Mouse (Mus musculus) neural tube, embryonic 14.5 days (tissue): ENCODE measurements at regions not wholly inside any gene's neighbourhood (a gene's known extent, or its start where the extent isn't known, plus 50 kb on each side); places are given as distances from the start of the nearest gene placed in this dataset.
"Not testable (repeated sequence)": the region's sequence is repeated elsewhere in the genome, so short reads cannot be mapped to it uniquely, and the experiment has no call there.

Experiments
- ATAC-seq: fragments of 200-750 bp; cut with Nextera tagmentation; 2 replicates; pipeline ENCODE4 v1.8.0; 2017; ENCODE audit warnings: low read depth, mild to moderate bottlenecking, moderate TSS enrichment, moderate library complexity
- H3K27ac ChIP-seq: fragments of 300-500 bp; sonication (generic); 2 replicates; pipeline ENCODE4 v1.5.1; 2014; ENCODE audit warnings: low read depth, mild to moderate bottlenecking, control low read depth, low read length, moderate library complexity, mixed read lengths
- H3K27me3 ChIP-seq: fragments of 300-500 bp; sonication (generic); 2 replicates; pipeline ENCODE4 v1.6.1; 2014; ENCODE audit warnings: low read length; ENCODE audit not compliant: control insufficient read depth, insufficient read depth
- H3K36me3 ChIP-seq: fragments of 300-500 bp; sonication (generic); 2 replicates; pipeline ENCODE4 v1.6.1; 2014; ENCODE audit warnings: low read length, mixed read lengths; ENCODE audit not compliant: control insufficient read depth, insufficient read depth
- H3K4me1 ChIP-seq: fragments of 300-500 bp; sonication (generic); 2 replicates; pipeline ENCODE4 v1.6.1; 2014; ENCODE audit warnings: low read length; ENCODE audit not compliant: control insufficient read depth, insufficient read depth
- H3K4me2 ChIP-seq: fragments of 300-500 bp; sonication (generic); 2 replicates; pipeline ENCODE4 v1.6.1; 2014; ENCODE audit warnings: mild to moderate bottlenecking, low read depth, low read length, control low read depth
- H3K4me3 ChIP-seq: fragments of 300-500 bp; sonication (generic); 2 replicates; pipeline ENCODE4 v1.5.1; 2014; ENCODE audit warnings: low read depth, low read length, control low read depth, mixed read lengths
- H3K9ac ChIP-seq: fragments of 300-500 bp; sonication (generic); replicated peaks from 2 replicates; pipeline ENCODE4 v1.6.1; 2014; ENCODE audit warnings: low read depth, mild to moderate bottlenecking, control low read depth, low read length, mixed read lengths
- H3K9me3 ChIP-seq: fragments of 300-500 bp; sonication (generic); 2 replicates; pipeline ENCODE4 v1.6.1; 2016; ENCODE audit warnings: low read length; ENCODE audit not compliant: control insufficient read depth
- WGBS: fragments of 180-500 bp; shearing (Covaris S2); extraction: QIAGEN DNeasy Blood & Tissue Kit; methylation state at CpG from one replicate; pipeline ENCODE4 v1.1.7; 2014; 5-methylcytosine and 5-hydroxymethylcytosine counted together

DNA sequence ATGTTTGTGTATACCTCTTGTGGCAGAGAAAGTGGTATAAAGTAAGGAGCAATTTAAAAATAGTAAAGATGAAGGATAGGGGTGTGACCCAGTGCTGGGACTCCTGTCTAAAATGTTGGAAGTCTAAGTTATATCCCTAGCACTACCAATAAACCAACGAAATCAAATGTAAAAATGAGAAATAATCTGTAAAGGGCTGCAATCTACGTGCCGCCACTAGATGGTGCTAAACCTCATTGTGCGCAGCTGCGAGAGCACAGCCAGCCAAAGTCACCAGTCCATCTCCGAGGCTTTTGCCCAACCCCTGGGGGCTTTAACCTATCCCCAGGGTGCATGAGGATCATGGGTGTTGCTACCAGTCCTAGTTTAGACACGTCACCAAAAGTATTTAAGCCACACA, 163.4 kb upstream of the Tacstd2 start:
- H3K4me2 ChIP-seq, H3K4me3 ChIP-seq, ATAC-seq, H3K9me3 ChIP-seq, H3K9ac ChIP-seq, H3K36me3 ChIP-seq, H3K27ac ChIP-seq, H3K27me3 ChIP-seq, H3K4me1 ChIP-seq: not testable (repeated sequence)
- 24% methylated on average over 5 of the region's 7 CpGs for whole genome bisulfite sequencing

- H3K4me3 ChIP-seq, H3K27me3 ChIP-seq, H3K4me2 ChIP-seq, ATAC-seq, H3K27ac ChIP-seq, H3K4me1 ChIP-seq, H3K36me3 ChIP-seq, H3K9ac ChIP-seq, H3K9me3 ChIP-seq: not testable (repeated sequence)
- WGBS: 73% methylated on average over 3 of the region's 3 CpGs
Observed at GRCm38 (mm10) chr6:67690997-67691396, 155.4 kb upstream of the Tacstd2 start.

DNA sequence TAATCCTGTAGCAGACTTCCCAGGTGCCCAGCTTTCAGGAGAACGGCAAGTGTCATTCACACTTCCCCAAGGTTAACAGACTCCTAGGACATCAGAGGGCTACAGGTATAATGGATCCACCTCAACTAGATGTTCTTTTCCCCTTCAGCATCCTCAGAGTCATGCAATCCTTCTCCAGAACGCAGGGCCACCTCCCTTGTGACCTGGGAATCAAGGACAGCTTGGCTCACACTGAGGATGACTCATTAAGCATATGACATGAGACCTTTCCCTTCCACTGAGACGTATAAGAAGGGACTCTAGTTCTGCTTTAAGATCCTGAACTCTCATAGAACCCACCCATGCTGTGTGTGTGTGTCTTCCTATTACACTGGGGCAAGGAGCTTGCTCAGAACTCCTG, 147.5 kb upstream of the Tacstd2 start:
- H3K9me3 ChIP-seq, H3K36me3 ChIP-seq, H3K4me3 ChIP-seq, H3K27ac ChIP-seq, H3K27me3 ChIP-seq, H3K4me1 ChIP-seq, H3K4me2 ChIP-seq, H3K9ac ChIP-seq, ATAC-seq: not testable (repeated sequence)
- WGBS: 78% methylated on average over 3 of the region's 3 CpGs

DNA sequence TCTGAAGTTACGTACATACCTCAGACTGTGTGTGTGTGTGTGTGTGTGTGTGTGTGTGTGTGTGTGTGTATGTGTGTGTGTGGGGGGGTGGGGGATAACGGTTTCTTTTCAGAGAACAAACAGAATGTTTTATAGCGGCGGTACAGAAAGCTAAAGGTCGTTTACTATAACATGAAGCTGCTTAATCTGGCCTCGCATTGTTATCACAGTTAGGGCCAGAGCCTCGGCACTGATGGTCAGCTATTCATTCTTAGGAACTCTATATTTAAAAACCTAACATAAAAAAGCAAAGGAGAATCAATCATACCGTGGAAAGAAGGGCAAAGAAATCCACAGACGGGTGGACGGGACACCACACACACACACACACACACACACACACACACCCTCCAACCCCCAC, 146.0 kb upstream of the Tacstd2 start:
- not testable (repeated sequence) for H3K27ac ChIP-seq, H3K27me3 ChIP-seq, H3K9ac ChIP-seq, H3K36me3 ChIP-seq, ATAC-seq, H3K4me2 ChIP-seq, H3K9me3 ChIP-seq, H3K4me3 ChIP-seq, H3K4me1 ChIP-seq
- WGBS: 62% methylated on average over 10 of the region's 10 CpGs

DNA sequence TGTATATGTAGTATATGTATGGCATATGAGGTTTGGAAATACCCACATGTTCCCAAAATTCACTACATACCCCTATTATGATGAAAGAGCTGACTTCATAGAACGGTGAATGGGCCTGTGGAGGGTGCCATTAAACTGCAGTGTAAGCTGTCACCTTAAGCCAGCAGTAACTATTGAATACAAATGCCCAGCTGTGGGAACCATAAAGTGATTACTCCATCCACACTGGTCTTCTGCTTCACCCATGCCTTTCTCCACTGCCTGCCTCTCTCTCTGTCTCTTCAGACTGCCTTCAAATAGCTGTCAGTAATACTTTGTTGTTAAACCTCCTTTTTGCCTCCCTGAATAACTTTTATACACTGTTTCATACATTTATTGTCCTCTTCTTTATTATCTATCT, 143.5 kb upstream of the Tacstd2 start:
- not testable (repeated sequence) for ATAC-seq, H3K4me3 ChIP-seq, H3K27me3 ChIP-seq, H3K4me2 ChIP-seq, H3K4me1 ChIP-seq, H3K9me3 ChIP-seq, H3K27ac ChIP-seq, H3K36me3 ChIP-seq, H3K9ac ChIP-seq
- 24% methylated on average over 1 of the region's 1 CpGs for WGBS

GRCm38 (mm10) chr6:67674717-67675116, 139.1 kb upstream of the Tacstd2 start:
- not testable (repeated sequence) for H3K27me3 ChIP-seq, H3K4me1 ChIP-seq, H3K36me3 ChIP-seq, H3K9ac ChIP-seq, H3K27ac ChIP-seq, H3K9me3 ChIP-seq, ATAC-seq, H3K4me3 ChIP-seq, H3K4me2 ChIP-seq
- WGBS: 95% methylated on average over 4 of the region's 4 CpGs

- 82% methylated on average over 2 of the region's 2 CpGs for WGBS
Observed at GRCm38 (mm10) chr6:67673316-67673715, 137.7 kb upstream of the Tacstd2 start.

DNA sequence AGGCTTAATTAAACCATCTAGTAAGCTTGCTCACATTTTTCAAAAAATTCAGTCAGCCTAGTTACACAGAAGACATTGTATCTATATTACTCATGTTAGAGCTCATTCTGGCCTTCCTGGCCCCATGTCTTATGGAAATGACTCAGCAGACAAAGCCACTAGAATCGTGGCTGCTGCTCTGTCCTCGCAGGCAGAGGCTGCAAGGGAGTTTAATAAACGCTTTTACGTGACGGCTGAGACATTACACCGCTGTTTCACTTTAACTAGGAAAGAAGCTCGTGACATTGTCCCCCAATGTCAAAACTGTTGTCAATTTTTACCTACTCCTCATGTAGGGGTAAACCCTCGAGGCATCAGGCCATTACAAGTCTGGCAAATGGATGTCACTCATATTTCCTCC, 132.5 kb upstream of the Tacstd2 start:
- H3K27ac ChIP-seq, H3K9ac ChIP-seq, H3K27me3 ChIP-seq, ATAC-seq, H3K9me3 ChIP-seq, H3K4me2 ChIP-seq, H3K4me1 ChIP-seq, H3K4me3 ChIP-seq, H3K36me3 ChIP-seq: not testable (repeated sequence)
- WGBS: 83% methylated on average over 8 of the region's 8 CpGs

More at GRCm38 (mm10) chr6:67673316-67673715, 137.7 kb upstream of the Tacstd2 start:
- not testable (repeated sequence) for H3K9ac ChIP-seq, H3K9me3 ChIP-seq, H3K36me3 ChIP-seq, H3K4me1 ChIP-seq, H3K4me2 ChIP-seq, H3K27ac ChIP-seq, H3K27me3 ChIP-seq, ATAC-seq, H3K4me3 ChIP-seq

GRCm38 (mm10) chr6:67631617-67632016, 96.0 kb upstream of the Tacstd2 start:
- Histone ChIP-seq H3K9me3 (no peaks in the 10 kb centered on the region), H3K4me1 (no peaks in the 10 kb centered on the region), H3K4me3 (no peak overlapping the region), H3K27ac (no peak overlapping the region), H3K9ac (no peak overlapping the region), H3K4me2 (no peak overlapping the region), H3K36me3 (no peaks in the 10 kb centered on the region), H3K27me3 (no peaks in the 10 kb centered on the region)
- no peak for ATAC-seq

DNA sequence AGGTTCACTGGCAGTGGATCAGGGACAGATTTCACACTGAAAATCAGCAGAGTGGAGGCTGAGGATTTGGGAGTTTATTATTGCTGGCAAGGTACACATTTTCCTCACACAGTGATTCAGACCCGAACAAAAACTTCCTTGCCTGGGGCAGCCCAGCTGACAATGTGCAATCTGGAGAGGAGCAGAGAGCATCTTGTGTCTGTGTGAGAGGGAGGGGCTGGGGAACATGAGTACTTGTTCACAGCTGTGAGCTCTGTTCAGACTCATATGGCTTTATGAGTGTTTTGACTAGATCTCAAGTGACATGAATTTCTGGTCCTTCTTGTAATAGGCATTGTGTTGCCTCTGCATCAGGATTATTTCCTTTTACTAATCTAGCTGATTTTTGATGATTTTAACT, 74.8 kb upstream of the Tacstd2 start:
- Histone ChIP-seq H3K27me3 (no peaks in the 10 kb centered on the region), H3K4me3 (no peak overlapping the region), H3K4me2 (no peak overlapping the region), H3K36me3 (no peaks in the 10 kb centered on the region), H3K4me1 (no peaks in the 10 kb centered on the region), H3K9me3 (no peaks in the 10 kb centered on the region), H3K9ac (no peak overlapping the region), H3K27ac (no peak overlapping the region)
- ATAC-seq: no peak
- 48% methylated on average over 1 of the region's 1 CpGs for WGBS
